Mouse (Mus musculus) frontal cortex, postnatal 25 days (tissue): ENCODE measurements around the gene Mindy1.

Experiments used
- DNase-seq, 2 experiments: peaks; one replicate each; pipeline ENCODE4 v3.0.0; 2022; ENCODE audit warnings: low spot score in 2 of 2

Mindy1 gene

DNA sequence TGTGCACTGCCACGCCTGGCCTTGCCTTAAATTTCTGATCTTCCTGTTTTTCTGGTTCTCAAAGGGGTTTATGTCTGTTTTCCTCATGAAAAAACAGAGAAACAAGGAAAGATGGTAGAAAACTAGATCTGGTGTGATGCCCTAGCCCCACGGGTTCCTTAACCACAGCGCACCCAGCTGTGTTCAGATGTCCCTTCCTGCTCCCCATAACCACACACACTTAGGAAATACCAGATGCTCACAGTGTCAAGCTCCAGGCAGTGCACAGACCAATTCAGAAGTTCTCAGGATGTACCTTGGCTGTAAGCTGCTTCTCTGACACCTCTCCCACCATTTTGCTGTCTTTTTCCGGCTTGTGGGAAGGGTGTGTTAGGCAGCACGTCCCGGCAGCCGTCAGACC lies 13.2 kb downstream of the Mindy1 start:
- DNase-seq: no peak

DNA sequence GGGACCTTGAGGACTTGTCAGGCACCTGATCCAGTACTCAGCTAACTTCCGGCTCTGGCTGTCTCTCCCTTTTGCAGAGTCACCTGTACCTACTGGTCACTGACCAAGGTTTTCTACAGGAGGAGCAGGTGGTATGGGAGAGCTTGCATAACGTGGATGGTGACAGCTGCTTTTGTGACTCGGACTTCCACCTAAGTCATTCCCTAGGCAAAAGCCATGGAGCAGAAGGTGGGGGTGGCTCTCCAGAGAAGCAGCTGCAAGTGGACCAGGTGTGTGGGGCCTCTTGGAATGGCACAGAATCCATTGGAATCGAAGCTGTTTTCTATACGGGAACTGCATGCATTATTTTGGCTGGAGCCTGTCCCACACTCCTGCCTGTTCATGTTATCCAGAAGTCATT lies 13.6 kb downstream of the Mindy1 start:
- DNase-seq: no peak

DNA sequence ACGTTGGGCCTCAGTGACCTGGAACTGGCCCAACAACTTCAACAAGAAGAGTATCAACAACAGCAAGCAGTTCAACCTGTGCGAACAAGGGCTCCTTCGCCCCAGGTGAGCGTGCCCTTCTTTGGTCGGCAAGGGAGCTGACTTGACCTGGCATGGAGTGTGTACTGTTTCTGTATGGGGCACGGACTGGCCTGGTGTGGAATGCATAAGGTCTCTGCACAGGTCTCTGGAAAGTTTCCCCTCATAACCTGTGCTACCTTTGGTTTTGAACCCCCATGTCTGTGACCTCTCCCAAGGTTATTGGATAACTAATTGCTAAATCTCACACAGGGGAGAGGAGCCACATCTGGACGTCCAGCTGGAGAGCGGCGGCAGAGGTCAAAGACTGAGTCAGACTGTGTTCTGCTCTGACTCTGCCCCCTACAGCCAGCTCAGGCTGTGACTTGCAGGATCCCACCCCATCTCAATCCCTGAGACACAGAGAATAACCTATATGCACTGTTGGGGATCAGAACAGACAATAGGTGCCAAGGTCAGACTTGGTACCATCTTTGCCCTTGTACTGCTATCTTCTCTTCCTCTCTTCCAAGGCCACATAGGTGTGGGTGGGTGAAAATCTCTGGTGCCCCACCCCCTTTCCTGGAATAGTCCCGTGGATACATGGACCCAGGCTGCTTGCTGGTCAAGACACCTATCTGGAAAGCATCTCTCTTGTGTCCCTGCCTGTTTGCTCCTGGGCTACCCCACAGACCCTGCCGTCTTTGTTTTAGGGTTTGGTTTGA lies 14.4 kb downstream of the Mindy1 start:
- no peak for DNase-seq

DNA sequence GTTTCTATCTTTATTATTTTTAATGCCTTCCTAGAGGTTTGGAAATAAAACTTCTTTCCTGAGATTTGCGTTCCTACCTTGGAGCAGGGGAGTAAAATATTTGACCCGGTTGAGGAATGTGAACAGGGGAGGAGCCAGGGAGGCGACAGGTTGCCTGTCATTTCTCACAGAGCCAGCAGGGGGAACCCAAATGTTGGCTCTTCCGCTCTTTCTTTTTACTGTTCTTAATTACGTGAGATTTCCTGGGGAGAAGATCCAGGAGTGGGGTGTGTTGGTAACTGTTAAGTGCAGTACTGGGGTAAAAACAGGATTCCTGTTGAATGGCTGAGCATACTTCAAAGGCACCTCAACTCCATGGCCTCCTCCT lies 14.9 kb downstream of the Mindy1 start:
- DNase-seq: no peak

DNA sequence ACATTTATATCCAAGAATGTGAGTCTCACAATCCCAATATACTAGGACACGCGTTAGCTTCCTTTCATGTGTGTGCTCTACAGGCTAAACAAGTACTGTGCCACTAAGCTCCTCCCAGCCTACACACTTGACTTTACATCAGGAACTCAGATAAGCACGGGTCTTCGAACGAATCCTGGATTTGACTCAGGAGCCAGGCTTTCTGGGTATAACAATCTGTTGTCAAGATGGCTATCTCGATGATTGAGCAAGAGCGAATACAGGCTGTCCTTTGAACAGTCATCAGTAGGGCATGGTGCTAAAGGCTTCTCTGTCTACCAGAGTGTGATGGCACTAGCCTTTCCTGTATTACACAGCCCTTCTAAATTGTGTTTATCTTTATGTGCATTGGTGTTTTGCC lies 16.9 kb downstream of the Mindy1 start:
- DNase-seq: no peak

DNA sequence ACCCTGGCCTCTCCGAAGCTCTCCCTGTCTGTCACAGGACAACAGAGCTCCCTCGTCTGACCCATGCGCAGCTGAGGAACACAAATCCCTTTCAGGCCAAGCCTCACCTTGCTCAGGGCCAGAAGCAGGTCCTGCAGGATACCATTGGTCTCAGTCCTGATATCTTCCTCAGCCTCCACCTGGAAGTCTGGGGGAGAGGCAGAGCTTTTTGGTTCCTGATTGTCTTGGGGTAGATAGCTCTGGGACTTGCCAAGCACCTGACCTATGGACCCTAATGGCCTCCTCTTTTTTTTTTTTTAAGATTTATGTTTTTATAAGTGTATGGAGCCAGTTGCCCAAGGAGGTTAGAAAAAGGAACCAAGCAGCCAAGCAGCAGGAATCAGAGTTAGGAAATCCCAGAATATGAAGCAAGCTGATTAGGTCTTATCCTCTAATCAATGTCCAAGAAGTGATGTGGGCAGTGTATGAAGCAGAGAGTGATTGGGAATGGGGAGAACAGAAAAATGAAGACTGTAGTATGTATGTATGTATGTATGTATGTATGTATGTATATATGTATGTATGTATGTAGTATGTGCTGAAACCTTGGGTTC lies 20.2 kb downstream of the Mindy1 start:
- no peak for DNase-seq

DNA sequence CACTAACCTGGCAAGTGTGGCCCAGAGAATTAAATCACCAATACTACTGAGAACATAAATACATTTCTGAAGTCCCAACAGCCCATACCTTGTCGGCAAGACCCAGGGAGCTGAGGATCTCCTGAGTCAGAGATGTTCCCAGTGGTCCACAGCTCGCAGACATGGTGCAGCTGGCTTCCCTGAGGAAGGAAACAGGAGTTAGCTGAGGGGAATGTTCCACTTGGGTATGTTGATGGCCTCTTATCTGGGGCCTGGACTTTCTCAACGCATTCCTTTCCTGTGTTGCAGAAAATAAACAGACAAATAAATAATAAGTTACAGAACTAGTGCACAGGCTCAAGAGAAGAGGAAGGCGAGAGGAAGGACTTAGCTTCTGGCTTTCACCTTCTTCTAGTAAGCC lies 25.1 kb downstream of the Mindy1 start:
- no peak for DNase-seq

DNA sequence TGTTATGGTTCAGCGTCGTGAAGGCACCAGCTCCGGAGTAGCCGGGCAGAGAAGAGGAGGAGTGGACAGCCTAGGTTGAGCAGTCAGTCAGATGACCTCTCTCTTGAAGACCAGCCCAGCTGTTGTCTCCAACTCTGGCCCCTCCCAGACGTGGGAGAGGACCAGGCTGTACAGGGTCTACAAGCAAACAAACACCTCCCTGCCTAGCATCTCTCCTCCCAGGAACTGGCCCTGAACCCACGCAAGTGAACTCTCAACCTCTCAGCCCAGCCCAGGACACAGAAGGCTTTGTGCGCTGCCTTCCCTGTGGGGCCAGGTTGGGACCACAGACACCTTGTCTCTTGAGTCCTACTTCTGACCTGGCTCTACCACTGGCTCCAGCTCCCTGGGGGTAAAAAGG lies 26.0 kb downstream of the Mindy1 start, which contains the start of gene Anxa9:
Anxa9 (minus strand) TSS at position 77 of the 400 bp plus-strand sequence.
- DNase-seq: no peak

DNA sequence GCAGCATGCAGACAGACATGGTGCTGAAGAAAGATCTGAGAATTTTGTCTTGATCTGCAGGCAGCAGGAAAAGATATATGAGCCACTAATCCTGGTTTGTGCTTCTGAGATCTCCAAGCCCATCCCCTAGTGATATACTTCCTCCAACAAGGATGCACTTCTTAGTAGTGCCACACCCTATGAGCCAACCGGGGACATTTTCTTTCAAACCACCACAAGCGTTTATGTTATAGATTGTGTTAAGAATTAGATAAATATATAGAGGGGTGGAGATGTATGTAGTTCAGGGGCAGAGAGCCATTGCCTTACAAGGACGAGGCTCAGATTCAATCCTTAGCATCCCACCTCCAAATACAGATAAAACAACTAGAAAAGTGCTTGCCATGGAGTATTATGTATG lies 29.4 kb downstream of the Mindy1 start:
- DNase-seq: no peak

DNA sequence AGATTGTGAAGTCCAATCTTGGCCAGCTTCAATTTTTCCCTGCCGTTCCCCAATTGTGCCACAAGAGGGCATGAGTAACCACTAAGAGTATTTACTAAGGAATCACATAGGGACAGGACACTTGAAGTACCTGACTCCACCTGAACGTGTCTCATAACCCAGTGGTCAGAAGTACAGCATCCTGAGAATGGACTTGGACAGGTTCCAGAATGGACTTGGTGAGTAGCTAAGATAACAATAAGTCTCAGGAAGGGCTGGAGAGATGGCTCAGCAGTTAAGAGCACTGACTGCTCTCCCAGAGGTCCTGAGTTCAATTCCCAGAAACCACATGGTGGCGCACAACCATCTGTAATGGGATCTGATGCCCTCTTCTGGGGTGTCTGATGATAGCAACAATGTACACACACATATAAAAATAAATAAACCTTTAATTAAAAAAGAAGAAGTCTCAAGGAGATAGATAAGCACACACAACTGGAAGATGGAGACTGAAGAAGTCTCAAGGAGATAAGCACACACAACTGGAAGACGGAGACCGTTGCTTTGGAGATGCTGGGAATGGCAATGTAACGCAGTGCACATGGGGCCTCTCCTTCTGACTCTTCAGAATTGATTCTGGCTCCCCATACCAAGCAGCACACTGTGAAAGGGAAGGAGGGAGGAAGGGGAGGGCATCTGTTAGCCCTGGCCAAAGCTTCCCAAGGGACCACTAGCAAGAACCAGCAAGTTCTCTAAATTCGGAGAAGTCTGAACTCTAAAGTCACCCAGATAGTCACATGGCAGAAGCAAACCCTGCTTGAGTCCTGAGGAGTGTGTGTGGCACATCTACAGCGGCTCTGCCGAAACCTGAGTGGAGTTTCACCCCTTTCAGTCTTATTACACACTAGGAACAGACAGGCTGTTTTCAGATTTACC lies 30.1 kb downstream of the Mindy1 start:
- peak; percentile 37 to 42 for DNase-seq

DNA sequence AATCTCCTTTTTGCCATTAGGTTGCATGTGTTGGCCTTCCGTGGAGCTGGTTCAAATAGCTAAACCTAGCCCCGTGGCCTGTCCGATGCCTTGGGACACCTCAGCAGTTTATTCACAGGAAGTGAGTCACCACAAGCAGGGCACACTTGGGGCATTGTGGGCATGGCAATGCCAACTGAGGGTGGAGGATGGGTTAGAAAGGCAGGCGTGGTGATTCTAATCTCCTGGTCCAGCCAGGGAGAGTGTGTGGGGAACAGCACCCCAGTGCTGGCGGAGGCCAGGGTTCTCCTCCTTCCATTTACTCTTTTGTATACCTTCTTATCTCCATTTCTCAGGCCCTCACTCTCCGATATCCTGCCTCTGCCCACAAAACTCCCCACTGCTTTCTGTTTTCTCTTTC lies 31.5 kb downstream of the Mindy1 start:
- DNase-seq: no peak

DNA sequence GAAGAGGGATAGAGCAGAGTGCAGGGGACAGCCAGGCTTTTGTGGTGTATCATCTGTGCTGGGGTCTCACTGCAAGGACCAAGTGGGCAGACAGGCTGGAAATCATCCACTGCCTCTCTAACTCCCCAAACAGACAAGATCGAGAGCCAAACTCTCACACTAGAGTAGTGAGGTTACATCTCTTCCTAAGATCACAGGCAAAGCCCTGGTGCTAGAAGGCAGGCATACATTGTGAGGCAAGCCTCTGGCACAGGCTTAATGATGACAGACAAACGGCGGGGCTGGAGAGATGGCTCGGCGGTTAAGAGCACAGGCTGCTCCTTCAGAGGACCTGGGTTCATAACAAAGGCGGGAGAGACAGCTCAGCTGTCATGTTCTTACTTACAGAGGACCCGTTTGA lies 32.3 kb downstream of the Mindy1 start:
- DNase-seq: no peak

DNA sequence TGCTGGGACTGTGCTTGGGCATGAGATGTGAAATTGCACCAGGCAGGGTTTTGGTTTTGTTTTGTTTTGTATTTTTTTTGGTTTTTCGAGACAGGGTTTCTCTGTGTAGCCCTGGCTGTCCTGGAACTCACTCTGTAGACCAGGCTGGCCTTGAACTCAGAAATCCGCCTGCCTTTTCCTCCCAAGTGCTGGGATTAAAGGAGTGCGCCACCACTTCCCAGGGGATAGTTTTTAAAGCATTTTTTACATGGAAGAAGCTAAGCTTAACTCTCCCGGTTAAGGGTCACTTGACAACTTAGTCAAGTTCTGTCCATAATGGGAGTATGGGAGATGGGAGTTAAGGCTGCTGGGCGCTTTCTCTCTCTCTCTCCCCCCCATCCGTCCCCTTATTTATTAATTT lies 32.9 kb downstream of the Mindy1 start:
- DNase-seq: no peak

DNA sequence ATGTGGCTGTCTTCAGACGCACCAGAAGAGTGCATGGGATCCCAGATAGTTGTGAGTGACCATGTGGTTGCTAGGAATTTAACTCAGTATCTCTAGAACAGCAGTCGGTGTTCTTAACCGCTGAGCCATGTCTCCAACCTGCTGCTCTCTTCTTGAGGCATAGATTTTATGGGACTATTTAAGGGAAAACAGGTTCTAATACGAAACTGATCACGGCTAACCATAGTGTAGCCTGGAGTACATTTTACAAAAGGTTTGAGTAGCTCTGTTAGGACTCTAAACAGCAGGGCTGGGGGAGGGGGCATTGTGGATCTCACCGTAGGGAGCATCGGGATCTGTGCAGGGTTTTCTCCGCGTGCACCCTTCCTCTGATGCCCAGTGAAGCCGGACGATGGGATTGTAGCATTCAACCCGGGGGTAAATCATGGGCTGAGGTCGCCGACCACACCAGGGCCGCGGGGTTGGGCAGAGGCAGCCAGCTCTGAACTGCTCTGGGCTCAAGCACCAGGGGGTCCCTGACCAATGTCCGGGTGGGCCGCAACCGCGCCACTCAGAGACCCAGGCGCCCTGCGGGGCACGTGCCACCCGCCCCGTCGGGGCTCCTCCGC lies 33.4 kb downstream of the Mindy1 start, which contains the start of gene Cers2:
Cers2 (plus strand) TSS at position 306 of the 608 bp plus-strand sequence.
- no peak for DNase-seq

DNA sequence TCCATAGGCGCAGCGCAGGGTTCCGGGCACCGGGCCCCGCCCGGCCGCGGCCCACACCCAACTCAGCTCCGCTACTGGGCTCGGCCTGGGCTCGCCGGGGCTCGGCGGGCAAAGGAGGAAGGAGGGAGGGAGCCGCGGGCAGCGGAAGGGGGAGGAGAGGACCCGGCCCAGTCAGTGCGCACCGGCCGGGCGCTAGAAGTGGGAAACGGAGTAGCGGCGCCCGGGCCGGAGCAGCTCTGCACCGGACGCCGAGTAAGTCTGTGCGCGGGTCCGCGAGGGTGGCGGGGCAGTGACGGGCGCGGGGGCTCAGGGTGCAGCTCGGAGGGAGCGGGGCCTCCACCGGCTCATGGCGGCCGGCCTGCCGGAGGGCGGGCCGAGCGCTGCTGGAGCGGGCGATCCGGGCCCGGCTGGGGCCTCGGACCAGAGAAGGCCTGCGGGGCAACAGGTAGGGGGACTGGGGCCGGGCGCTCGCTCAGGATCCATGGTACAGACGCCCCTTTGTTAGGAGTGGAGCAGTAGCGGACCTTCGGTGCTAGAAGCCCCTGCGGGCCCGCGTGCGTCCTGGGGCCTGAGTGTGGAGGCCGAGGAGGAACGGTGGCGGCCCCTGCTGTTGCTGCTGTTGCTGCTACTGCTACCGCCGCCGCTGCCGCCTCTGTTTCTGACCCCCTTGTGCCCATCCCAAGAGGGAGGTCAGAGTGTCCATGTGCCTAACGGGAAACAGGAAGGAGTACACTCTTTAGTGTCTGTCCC lies 34.1 kb downstream of the Mindy1 start:
- DNase-seq: peak; percentile 41 to 48

DNA sequence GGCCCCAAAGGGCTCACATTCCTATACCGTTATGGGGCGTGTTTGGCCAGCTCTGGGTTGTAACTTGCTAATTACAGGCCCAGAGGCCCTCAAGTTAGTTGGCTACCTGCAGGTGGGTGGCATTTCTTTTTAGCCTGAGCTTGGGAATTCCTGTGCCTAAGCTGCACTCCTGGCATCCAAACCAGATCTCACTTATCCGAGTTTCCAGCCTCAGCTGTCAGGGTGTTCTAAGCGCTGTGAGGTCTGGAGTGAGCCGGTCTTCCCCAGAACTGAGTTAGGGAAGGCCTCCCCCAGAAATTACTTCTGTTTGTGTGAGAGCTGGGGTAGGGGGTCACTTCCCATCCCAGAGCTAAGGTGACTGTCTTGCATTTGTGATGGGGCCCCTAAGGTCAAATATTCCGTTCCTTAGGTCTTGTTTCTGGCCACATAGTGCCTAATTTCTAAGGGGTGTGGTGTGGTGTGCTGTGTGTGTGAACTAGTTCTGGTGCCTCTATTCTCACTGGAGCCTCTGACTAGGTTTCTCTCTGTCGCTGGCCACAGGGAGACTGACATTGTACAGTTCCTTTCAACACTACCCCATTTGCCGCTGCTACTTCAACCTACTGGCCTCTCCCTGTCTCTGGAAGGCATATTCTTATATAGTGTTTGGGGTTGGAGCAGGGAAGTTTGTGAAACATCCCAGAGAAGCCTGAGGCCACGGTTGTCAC lies 34.9 kb downstream of the Mindy1 start:
- DNase-seq: no peak

DNA sequence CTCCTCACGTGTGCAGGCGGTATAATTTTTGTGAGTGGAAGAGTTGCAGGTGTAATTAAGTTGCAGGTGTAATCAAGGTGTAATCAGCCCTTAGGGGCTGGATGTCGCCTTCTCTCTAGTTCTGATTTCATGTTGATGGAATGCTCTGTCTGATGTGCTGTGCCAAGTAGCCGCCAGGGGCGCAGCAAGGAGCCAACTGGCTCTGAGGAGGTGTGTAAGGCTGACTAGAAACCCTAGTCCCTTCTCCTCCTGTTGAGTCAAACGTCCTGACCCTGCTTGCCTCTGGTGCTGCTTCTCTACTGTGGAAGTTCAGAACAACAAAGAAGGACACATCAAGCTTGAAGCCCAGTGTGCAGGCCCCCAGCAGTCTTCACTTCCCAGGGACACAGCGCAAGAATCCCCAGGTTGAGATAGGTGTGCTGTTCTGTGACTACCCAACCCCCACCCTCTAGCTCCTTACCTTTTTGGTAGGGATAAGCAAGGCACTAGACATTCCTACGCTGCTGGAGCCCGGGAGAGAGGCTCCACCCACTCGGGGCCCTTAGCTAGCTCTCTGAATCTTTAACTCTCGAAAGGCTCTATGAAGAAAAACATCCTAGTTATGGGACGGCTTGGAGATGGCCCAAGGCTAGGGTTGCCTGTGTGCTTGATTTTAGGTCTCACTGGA lies 36.4 kb downstream of the Mindy1 start:
- peak in 1 of 2 experiments; percentile 28 for DNase-seq

DNA sequence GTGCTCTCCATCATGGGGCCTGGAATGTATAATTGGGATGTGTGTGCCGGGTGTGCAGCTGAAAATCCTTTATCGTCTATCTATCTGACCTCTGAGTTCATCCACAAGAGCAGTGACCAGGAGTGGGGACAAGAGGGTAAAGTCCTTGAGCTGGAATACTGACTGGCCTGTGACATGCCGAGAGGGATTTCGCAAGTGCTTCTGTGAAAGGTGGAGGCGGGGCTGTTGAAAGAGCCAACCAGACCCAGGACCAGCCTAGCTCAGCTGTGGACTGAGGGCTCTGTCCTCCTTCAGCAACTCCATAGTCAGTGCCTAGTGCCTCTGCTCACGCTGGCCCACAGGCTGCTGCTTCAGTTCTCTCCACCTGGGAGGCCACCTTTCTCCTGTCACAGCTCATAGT lies 37.4 kb downstream of the Mindy1 start:
- no peak for DNase-seq

DNA sequence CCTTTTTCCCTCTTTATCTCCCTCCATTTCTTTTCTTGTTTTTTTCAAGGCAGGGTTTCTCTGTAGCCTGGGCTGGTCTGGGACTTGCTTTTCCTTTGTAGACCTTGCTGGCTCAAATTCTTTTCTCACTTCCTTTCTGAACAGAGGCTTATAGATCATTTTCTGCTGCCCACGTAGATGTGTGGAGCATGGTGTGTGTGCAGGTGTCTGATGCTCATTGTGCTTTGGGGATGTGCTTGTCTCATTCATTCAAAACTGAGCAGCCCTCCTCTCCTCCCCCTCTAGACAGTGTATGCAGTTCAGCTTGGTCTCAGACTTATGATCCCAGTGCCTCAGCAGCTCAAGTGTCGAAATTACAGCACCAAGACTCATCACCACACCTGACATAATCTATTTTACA lies 38.0 kb downstream of the Mindy1 start:
- no peak for DNase-seq
